Mouse (Mus musculus): ENCODE measurements around the gene Bad. TPM values are rescaled to one million over a fixed set of nuclear protein-coding genes. Genes with fewer than 3 reads are reported as not detected.
A peak's percentile ranks its signal among the peaks of the same experiment; 100 is the strongest.

The Bad gene
- total RNA-seq, 4 experiments from 2014 or later, result 34.6 to 44.9 (median 37.6) TPM

- no peak for DNase-seq (ENCODE audit: low spot score in 2 of 2)
Measured at GRCm38 (mm10) chr19:6955424-6955823, 13.8 kb downstream of the Bad start.

DNA sequence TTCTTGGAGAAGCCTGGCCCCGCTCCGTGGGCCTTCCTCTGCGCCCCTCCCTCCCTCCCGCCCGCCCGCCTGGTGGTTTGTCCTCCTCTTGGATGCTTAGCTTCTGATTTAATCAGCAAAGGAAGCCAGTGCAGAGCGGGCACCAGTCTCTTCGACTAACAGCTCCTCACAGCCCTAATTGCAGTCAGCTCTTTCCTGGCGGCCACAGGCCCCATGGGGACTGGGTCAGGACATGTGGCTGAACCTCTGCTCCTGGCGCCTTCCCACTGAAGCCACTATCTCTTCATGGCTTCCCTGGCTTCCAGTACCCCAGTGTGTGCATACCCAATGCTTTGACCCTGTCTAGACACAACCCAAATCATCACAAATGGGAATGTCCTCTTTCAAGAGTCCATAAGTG is 14.8 kb downstream of the Bad start:
- DNase-seq (ENCODE audit: low spot score in 2 of 2), result no peak

GRCm38 (mm10) chr19:6968491-6969271 is 27.0 kb downstream of the Bad start:
- no peak for DNase-seq (ENCODE audit: low spot score in 2 of 2)

- no peak for DNase-seq (ENCODE audit: low spot score in 2 of 2)
Measured at GRCm38 (mm10) chr19:6969291-6969664, 27.6 kb downstream of the Bad start.

GRCm38 (mm10) chr19:6969665-6970381 is 28.2 kb downstream of the Bad start:
- DNase-seq (ENCODE audit: low spot score in 2 of 2), result no peak

DNA sequence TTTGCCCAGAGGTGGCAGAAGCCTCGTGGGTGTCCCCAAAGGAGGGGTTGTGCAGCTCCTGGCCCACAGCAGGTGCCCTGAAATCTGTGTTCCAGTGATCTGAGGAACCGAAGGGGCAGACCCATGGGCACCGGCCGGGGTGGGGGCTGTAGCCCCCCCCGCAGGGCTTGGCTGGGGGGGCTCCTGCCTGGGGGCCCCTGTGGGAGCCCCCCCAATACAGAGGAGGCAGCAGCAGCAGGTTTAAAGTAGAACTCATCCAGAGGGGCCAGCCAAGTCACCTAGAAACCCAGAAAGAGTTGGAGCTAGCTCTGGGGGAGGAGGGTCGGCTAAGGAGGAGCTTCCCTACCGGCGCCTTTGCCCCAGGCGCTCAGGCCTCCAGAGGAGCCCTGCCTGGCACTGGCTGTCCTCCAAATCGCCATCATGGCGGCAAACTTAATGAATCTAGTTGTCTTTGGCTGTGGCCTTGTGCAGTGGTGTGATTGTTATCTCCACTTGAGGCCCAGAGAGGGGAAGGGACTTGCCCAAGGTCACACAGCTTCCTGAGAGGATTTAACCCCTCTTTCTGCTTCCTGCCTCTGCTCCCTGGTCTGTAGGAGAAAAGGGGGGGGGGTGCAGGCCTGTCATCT is 28.9 kb downstream of the Bad start:
- no peak for DNase-seq (ENCODE audit: low spot score in 2 of 2)

GRCm38 (mm10) chr19:6971644-6972043 is 30.0 kb downstream of the Bad start:
- no peak for DNase-seq (ENCODE audit: low spot score in 2 of 2)

DNA sequence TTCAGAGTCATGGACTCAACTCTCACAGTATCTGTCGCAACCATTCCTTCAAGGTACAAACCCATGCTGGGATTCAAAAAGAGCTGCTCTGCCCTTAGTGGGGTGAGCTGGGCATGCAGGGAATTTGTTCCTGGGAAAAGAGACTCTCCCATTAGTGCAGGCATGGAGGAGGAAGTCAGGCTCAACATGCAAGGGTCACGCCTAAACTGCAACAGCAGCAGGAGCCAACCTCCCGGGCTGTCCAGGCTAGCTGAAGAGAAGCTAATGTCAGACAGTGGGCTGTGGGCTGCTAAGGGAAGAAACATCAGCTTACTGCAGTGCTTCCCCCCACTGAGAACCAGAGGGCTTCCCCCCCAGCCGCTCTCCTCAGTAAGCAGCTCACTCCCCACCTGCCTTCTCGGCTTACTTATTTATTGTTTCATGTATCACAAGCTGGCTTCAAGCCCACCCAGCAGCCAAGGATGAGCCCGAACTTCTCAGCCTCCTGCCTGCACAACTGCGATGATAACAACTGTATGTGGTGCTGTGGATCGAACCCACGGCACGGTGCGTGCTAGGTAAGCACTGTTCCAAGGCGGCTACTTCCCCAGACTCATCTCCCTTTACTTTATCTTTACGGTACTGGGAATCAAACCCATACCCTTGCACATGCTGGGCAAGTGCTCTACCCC is 30.7 kb downstream of the Bad start:
- no peak for DNase-seq (ENCODE audit: low spot score in 2 of 2)

DNA sequence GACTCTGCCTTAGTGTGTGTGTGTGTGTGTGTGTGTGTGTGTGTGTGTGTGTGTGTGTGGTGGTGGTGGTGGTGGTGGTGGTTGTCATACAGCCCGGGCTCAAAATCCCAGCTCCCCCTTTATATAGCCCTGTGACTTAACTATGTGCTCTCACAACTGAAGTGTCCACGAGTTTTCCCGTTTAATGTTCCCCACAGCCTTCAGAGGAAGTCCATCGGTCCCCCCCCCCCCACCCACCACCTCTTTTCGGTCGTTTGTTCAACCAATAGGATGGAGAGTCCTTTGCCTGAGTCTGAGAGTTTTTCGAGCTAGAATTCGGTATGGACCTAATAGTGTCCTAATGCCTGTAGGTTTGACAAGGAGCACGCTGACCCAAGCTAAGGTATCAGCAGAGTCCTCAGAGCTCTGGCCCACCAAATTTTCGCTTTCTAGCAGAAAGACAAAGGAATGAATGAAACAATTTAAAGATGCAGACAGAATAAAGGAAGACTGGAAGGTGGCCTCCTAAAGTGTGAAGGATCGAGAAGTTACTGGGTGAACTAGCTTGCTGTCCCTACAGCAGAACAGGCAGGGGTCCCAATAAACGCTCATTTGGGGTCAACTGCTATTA is 32.0 kb downstream of the Bad start:
- DNase-seq (ENCODE audit: low spot score in 2 of 2), result no peak

- peak; percentile 69 to 72 for DNase-seq (ENCODE audit: low spot score in 2 of 2)
Measured at GRCm38 (mm10) chr19:6974211-6975205, 32.8 kb downstream of the Bad start, which contains the start of gene Ppp1r14b. Gene Ppp1r14b, plus strand, starts transcription at chr19:6974968.

GRCm38 (mm10) chr19:6975537-6976521 is 34.2 kb downstream of the Bad start, which contains the start of gene Plcb3:
Gene Plcb3, minus strand, starts transcription at chr19:6976470.
- DNase-seq (ENCODE audit: low spot score in 2 of 2), result no peak

- DNase-seq (ENCODE audit: low spot score in 2 of 2), result no peak
Measured at GRCm38 (mm10) chr19:6977759-6978638, 36.3 kb downstream of the Bad start.

- no peak for DNase-seq (ENCODE audit: low spot score in 2 of 2)
Measured at GRCm38 (mm10) chr19:6978639-6978974, 36.9 kb downstream of the Bad start.

- DNase-seq (ENCODE audit: low spot score in 2 of 2), result peak in 1 of 2 experiments; percentile 76
Measured at GRCm38 (mm10) chr19:6979001-6979479, 37.4 kb downstream of the Bad start.

DNA sequence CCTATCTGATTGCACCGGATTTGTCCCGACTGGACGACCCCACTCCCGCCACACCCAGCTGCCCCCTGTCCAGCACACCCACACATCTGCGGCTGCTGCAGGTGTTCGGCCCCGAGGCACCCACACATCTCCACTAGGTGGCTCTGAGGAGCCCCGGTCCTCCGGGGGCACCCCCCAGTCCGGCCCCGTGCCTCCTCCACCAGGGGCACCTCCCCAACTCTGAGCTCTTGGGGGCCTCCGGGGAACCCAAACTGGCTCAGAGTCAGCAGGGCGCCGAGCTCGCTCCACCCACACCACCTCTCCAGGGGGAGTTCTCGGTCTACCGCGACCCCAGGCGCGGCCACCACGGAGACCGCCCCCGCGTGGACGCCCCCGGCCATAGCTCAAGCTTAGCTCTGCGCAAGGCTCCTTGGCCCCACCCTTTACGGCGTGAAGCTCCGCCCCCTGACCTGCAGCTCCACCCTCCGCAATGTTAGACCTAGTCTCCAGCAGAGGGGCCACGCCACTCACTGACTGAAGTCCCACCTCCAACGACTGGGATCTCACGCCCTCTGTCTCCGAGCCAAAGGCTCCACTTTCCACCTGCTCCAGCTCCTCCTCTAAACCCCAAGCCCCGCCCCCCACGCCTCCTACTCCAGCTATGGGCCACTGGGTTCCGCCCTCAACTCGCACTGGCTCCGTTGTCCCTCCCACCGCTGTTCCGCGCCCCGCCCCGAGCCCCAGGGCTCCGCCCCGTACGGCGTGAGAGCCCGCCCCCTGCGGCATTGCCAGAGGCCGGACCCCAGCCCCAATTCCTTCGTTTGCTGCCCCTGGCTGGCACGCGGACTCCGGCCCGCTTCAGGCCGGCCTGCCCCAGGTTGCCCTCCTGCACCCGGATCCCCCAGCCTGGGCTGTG is 38.1 kb downstream of the Bad start:
- DNase-seq (ENCODE audit: low spot score in 2 of 2), result peak; percentile 97 to 100

GRCm38 (mm10) chr19:6980381-6981093 is 38.9 kb downstream of the Bad start, which contains the start of gene Fkbp2:
Gene Fkbp2, minus strand, starts transcription at chr19:6980501.
- DNase-seq (ENCODE audit: low spot score in 2 of 2), result peak in 1 of 2 experiments; percentile 98

All from left cerebral cortex, adult 8-10 months (tissue).